Mouse (Mus musculus) kidney, postnatal 14 days (tissue): Measurements from ENCODE around the gene Rassf1.

Source experiments
- DNase-seq: peaks from one replicate; pipeline ENCODE4 v3.0.0; 2022; ENCODE audit warnings: mixed read lengths

Gene Rassf1

GRCm38 (mm10) chr9:107551117-107551889 is at the start of gene Rassf1:
Gene Rassf1 (plus strand): TSS chr9:107551555.
- peak; percentile 87 for DNase-seq

GRCm38 (mm10) chr9:107502131-107502846 is 49.1 kb upstream of the Rassf1 start:
- no peak for DNase-seq

- DNase-seq, result no peak
These were observed 46.5 kb upstream of the Rassf1 start for GRCm38 (mm10) chr9:107504662-107505537.

- DNase-seq, result no peak
These were observed 43.1 kb upstream of the Rassf1 start for GRCm38 (mm10) chr9:107508266-107508665.

- no peak for DNase-seq
These were observed 40.8 kb upstream of the Rassf1 start for GRCm38 (mm10) chr9:107510384-107511100.

- no peak for DNase-seq
These were observed 39.9 kb upstream of the Rassf1 start for GRCm38 (mm10) chr9:107511436-107511835.

- no peak for DNase-seq
These were observed 39.0 kb upstream of the Rassf1 start for GRCm38 (mm10) chr9:107512326-107512725.

GRCm38 (mm10) chr9:107514303-107514955 is 36.9 kb upstream of the Rassf1 start:
- DNase-seq, result peak; percentile 83

GRCm38 (mm10) chr9:107520331-107520730 is 31.0 kb upstream of the Rassf1 start:
- no peak for DNase-seq

- DNase-seq, result no peak
These were observed 30.2 kb upstream of the Rassf1 start for GRCm38 (mm10) chr9:107521190-107521589.

GRCm38 (mm10) chr9:107521711-107522399 is 29.5 kb upstream of the Rassf1 start:
- no peak for DNase-seq

GRCm38 (mm10) chr9:107522400-107522711 is 29.0 kb upstream of the Rassf1 start:
- no peak for DNase-seq

GRCm38 (mm10) chr9:107526198-107527026 is 24.9 kb upstream of the Rassf1 start:
- peak; percentile 87 for DNase-seq

GRCm38 (mm10) chr9:107533791-107534407 is 17.5 kb upstream of the Rassf1 start, which contains the start of gene Tmem115:
Gene Tmem115 (plus strand): TSS chr9:107533945.
- DNase-seq, result peak; percentile 97

- DNase-seq, result no peak
These were observed 16.8 kb upstream of the Rassf1 start for GRCm38 (mm10) chr9:107534408-107535202.

- DNase-seq, result no peak
These were observed 13.1 kb upstream of the Rassf1 start for GRCm38 (mm10) chr9:107538231-107538630.

GRCm38 (mm10) chr9:107538711-107539110 is 12.6 kb upstream of the Rassf1 start:
- no peak for DNase-seq

- no peak for DNase-seq
These were observed 11.4 kb upstream of the Rassf1 start for GRCm38 (mm10) chr9:107539940-107540339.

- no peak for DNase-seq
These were observed 10.9 kb upstream of the Rassf1 start for GRCm38 (mm10) chr9:107540420-107540819.
